ENCODE assay signal across 1 mouse cellular context in the genomic region with DNA sequence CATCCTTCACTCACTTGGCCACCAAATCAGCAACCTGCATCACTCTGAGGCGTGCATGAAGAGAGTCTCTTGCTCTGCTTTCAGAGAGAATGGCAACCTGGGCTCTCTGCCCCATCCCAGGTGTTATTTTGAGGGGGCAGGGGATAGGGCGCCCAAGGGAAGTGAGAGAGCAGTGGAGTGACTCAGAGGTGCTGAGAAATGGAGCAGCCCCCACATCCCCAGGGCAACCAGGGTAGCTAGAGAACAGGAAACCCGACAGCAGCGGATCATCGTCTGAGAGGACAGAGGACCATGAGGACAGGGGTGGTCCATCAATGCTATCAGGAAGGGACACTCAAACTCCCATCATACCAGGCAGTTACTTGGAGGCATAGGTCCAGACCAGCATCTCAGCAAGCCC.
TF ChIP-seq lines count a peak whose summit lies in the region.

No protein-coding gene starts in this region.

TF ChIP-seq in CH12.LX, 34 proteins besides CTCF, POLR2A, EP300 and RAD21 (continued from another document):
- no peak for TF ChIP-seq ZNF384 (IDR thresholded peaks at IDR 0.05; ENCODE audit: low read depth, low read length)
- no peak; the same call in 1 of the 2 replicates for TF ChIP-seq MEF2A (IDR thresholded peaks at IDR 0.05; ENCODE audit: borderline replicate concordance, low read depth, low read length)
- TF ChIP-seq NELFE (IDR thresholded peaks at IDR 0.05; ENCODE audit: low read depth, low read length): 0 out of 2 replicates have a peak, but pooled peaks have one; percentile 15
- no peak for TF ChIP-seq UBTF (IDR thresholded peaks at IDR 0.05; ENCODE audit: low read depth, low read length)
- TF ChIP-seq JUND (conservative IDR thresholded peaks at IDR 0.05; ENCODE audit: low read depth, low read length): no peak
- TF ChIP-seq TBP (conservative IDR thresholded peaks at IDR 0.05; ENCODE audit: low read depth, low read length): 0 out of 2 replicates have a peak, but pooled peaks have one; percentile 7
- peak; percentile 73 for TF ChIP-seq TCF12 (IDR thresholded peaks at IDR 0.05; ENCODE audit: low read depth, low read length)
- peak; percentile 68 for TF ChIP-seq CHD2 (IDR thresholded peaks at IDR 0.05; ENCODE audit: low read length)
- no peak for TF ChIP-seq ZKSCAN1 (IDR thresholded peaks at IDR 0.05; ENCODE audit: borderline replicate concordance, low read depth, low read length)
- no peak for TF ChIP-seq E2F4 (IDR thresholded peaks at IDR 0.05; ENCODE audit: insufficient replicate concordance, low read depth, low read length)
- TF ChIP-seq IRF4 (IDR thresholded peaks at IDR 0.05; ENCODE audit: low read depth, low read length): peak; percentile 54; the same call in 1 of the 2 replicates
- 0 out of 2 replicates have a peak, but pooled peaks have one; percentile 22 for TF ChIP-seq MAX (IDR thresholded peaks at IDR 0.05; ENCODE audit: low read length)
- no peak; the same call in 1 of the 2 replicates for TF ChIP-seq RCOR1 (conservative IDR thresholded peaks at IDR 0.05; ENCODE audit: low read depth, low read length)
- peak; percentile 36; the same call in 1 of the 2 replicates for TF ChIP-seq BHLHE40 (IDR thresholded peaks at IDR 0.05; ENCODE audit: low read depth, low read length)
- no peak; the same call in 1 of the 2 replicates for TF ChIP-seq SMC3 (IDR thresholded peaks at IDR 0.05; ENCODE audit: low read depth, low read length)
- no peak for TF ChIP-seq POLR2AphosphoS2 (IDR thresholded peaks at IDR 0.05; ENCODE audit: low read depth, low read length)
- TF ChIP-seq KAT2A (IDR thresholded peaks at IDR 0.05; ENCODE audit: insufficient replicate concordance, low read length): no peak
- TF ChIP-seq CHD1 (IDR thresholded peaks at IDR 0.05; ENCODE audit: low read depth, low read length): no peak
- TF ChIP-seq GABPA (IDR thresholded peaks at IDR 0.05; ENCODE audit: insufficient replicate concordance, low read depth, low read length): no peak
- TF ChIP-seq ZC3H11A (IDR thresholded peaks at IDR 0.05; ENCODE audit: low read depth, low read length): no peak
- peak; percentile 53 for TF ChIP-seq SIN3A (IDR thresholded peaks at IDR 0.05; ENCODE audit: low read length)
- TF ChIP-seq ETS1 (conservative IDR thresholded peaks at IDR 0.05; ENCODE audit: low read depth, low read length): peak; percentile 68
- peak; percentile 28; the same call in 1 of the 2 replicates for TF ChIP-seq MAZ (IDR thresholded peaks at IDR 0.05; ENCODE audit: low read depth, low read length)
- 0 out of 2 replicates have a peak, but pooled peaks have one; percentile 7 for TF ChIP-seq MYC (IDR thresholded peaks at IDR 0.05; ENCODE audit: low read depth, low read length)
TF ChIP-seq in CH12.LX: peak in this region for 11.
